Mouse (Mus musculus): ENCODE results near the gene Nceh1.

DNA sequence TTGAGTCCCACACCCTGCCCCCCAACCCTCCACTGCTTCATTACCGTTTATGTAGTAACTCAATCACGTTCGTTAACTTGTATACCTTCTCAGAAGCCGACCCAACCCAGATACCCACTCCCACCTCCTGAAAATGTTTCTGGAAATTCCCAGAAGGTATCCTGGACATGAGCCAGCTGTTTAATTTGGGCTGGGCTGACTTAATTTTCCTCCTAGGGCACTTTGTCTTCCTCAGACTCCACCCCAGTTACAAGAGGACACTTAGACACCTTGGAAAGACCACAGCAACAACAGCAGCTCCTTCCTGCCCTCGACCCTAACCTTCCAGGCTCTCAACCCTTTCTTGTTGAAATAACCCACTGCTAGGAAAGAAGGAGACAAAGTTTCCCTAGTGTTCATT is 140.8 kb downstream of the Nceh1 start:
- TF ChIP-seq SMC3 (IDR thresholded peaks at IDR 0.05; ENCODE audit: low read depth, low read length) (no peak), GATA1 (IDR thresholded peaks at IDR 0.05; ENCODE audit: low read depth, low read length) (no peak), CTCF (IDR thresholded peaks at IDR 0.05 in 2 of 3, conservative IDR thresholded peaks at IDR 0.05 in 1 of 3; ENCODE audit: control insufficient read depth in 1 of 3, insufficient read depth in 1 of 3, low read depth in 2 of 3, low read length in 3 of 3, poor library complexity in 1 of 3, severe bottlenecking in 1 of 3) (no peak), USF1 (IDR thresholded peaks at IDR 0.05; ENCODE audit: low read depth, low read length) (no peak), EP300 (IDR thresholded peaks at IDR 0.05; ENCODE audit: low read depth in 1 of 2, low read length in 2 of 2) (no peak), ZNF384 (IDR thresholded peaks at IDR 0.05; ENCODE audit: low read depth, low read length) (no peak), TAL1 (IDR thresholded peaks at IDR 0.05; ENCODE audit: low read length) (no peak), NRF1 (IDR thresholded peaks at IDR 0.05; ENCODE audit: insufficient read depth, low read depth, low read length, poor library complexity, severe bottlenecking) (no peak), POLR2AphosphoS2 (IDR thresholded peaks at IDR 0.05; ENCODE audit: low read length) (no peak), ZKSCAN1 (IDR thresholded peaks at IDR 0.05; ENCODE audit: low read depth, low read length) (no peak), MYC (IDR thresholded peaks at IDR 0.05; ENCODE audit: low read depth, low read length) (no peak), POLR2A (IDR thresholded peaks at IDR 0.05; ENCODE audit: control insufficient read depth in 1 of 2, insufficient read depth in 1 of 2, low read depth in 1 of 2, low read length in 2 of 2, poor library complexity in 1 of 2) (no peak), HCFC1 (IDR thresholded peaks at IDR 0.05; ENCODE audit: low read depth, low read length) (no peak), POLR2AphosphoS5 (IDR thresholded peaks at IDR 0.05; ENCODE audit: borderline replicate concordance, low read depth, low read length) (no peak)

Data from MEL (cell line).